Mouse (Mus musculus) frontal cortex, postnatal 25 days (tissue): ENCODE results near the gene Coq6.

ENCODE experiments used
- DNase-seq, 2 experiments: peaks; one replicate each; pipeline ENCODE4 v3.0.0; 2022; ENCODE audit warnings: low spot score in 2 of 2

Coq6 gene

DNA sequence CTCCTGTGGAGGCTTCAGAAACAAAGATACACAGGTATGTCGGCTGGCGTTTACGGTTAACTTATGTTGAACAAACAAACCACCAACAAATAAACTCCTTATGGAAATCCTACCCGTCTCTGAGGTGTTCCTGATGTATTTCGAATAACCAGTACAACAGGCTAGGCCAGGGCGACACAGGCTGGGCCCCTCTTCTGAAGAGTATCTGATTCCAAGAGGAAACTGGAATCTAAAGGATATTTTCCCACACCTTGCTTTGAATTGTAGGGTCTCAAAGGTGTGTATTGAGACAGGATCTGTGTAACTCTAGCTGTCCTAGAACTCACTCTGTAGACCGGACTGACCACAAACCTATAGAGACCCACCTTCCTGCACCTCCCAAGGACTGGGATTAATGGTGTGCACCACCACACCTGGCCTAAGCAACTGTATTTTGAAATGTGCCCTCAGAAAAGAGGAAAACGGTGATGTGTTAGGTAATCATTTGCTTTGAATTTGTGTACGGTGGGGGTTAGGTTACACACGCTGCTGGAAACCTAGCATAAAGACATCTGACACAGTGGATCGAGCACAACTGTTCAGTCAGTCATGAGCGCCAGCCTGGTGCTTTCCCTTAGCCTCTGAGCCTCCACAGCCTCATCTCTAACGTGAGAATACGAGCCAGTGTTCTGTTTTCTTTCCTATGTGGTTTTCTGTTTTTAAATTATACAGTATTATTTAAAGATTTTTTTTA, 35.7 kb downstream of the Coq6 start:
- no peak for DNase-seq

DNA sequence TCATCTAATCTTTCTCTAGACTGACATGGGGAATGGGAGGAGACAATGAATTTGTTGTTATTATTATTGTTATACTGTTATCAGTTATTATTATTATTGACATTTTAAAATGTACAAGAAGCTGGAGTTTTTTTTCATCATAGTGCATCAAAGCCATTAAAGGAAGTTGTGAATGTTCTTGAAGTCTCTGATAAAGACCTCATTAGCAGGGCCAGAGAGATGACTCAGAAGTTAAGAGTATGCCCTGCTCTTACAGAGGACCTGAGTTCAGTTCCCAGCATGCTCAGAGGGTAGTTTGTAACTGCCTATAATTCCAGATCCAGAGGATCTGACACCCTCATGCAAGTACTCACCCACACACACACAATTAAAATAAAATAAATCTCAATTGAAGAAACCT, 36.2 kb downstream of the Coq6 start:
- DNase-seq, result no peak

DNA sequence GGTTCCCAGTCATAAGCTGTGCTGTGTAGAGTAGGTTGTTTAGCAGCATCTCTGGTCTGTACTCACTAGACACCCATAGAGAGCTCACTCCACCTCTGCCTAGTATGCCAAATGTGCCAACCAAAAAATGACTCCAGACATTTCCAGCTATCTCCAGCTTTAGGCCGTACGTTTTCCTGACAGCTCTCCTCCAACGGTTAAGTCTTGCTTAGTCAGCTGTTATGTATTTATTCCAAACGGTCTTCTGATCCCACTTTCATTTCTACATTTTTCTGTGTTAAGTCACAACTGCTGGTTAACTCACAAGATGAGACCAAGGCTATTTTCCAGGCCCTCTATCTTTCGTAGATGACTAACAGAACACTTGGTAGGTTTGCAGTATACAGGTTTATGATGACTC, 37.2 kb downstream of the Coq6 start:
- DNase-seq, result no peak

DNA sequence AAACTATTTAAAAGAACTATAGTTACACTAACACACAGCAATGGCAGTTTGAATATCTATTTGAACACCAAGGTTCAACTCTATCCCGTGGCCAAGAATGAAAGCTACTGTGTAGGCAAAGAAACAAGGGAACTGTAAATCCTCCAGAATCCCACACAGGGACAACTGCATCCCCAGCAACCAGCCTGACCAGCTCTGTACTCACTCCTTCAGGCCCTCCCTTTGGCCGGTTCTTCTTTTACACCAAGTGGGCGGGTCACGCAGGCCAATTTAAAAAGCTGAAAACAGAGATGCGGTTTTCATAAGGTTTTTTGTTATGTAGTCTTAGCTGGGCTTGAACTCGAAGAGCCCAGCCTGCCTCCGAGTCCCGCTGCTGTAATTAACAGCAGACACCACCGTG, 37.7 kb downstream of the Coq6 start:
- no peak for DNase-seq

DNA sequence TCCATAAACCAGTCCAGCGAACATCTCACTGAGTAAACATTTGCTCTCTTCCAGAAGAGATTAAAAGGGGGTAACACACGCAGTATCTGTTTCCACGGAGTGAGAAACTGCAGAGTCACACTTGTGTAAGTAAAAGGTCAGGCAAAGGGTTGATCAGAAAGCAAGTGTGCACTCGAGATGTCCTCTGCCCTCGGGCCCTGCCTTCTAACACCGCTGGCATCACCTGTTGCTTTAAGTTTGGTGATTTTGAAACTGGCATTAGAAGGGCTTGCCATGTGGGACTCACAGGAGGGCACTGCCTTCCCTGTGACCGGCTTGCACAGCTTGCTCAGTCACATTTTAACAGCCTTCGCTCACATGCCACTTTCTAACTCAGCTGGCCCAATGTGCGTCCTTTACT, 38.2 kb downstream of the Coq6 start:
- no peak for DNase-seq

DNA sequence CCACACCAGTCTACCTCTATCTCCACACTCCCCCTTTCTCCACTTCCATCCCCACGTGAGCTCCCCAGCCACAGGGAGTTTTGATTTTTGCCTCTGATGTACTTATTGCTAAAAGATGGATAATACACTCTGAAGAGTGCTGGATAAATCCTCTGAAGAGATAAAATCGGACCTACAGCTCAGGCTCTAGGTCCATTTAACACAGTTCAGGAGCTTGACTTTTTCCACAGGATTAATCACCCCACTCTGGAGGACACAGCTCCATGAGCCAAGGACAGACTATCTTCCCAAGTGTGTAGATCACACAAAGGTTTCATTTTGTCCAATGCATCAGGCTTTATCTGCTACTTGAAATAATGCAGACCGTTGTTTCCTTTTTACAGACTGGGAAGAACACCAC, 38.6 kb downstream of the Coq6 start:
- DNase-seq, result no peak

DNA sequence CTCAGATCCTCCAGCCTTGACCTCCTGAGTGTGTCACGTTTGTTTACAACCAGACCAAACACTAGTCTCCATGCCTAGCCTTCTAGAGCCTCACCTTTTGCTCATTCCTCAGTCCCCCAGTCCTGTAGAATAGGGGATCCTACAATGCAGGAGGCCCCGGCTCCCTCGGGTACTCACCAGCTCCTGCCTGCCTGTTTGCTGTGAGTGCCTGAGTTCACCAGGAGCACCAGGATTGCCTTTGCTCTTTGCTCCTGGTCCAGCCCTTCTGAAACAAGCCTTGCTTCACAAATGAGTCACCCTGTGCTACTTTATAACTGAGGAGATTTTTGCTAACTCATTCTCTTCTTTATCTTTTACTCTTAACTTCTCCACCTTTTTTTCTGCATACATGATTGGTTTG, 39.2 kb downstream of the Coq6 start:
- no peak for DNase-seq

DNA sequence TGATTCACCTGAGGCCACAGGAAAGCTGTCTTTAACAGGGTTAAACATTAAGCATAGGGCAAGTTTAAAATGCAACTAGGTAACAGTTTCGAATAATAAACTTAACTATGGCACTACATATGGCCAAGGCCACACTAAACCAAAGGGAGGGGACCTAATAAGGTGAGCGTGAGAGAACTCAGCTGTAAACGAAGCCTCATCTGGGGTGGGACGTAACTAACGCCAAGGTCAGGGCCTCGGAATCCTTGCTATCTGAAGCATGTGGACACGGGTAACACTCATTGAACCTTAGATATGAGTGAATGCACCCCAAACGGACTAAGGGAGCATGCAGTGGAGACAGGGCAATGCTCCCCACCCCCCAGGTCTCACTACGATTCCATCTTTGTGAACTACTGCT, 41.5 kb downstream of the Coq6 start:
- DNase-seq, result no peak

DNA sequence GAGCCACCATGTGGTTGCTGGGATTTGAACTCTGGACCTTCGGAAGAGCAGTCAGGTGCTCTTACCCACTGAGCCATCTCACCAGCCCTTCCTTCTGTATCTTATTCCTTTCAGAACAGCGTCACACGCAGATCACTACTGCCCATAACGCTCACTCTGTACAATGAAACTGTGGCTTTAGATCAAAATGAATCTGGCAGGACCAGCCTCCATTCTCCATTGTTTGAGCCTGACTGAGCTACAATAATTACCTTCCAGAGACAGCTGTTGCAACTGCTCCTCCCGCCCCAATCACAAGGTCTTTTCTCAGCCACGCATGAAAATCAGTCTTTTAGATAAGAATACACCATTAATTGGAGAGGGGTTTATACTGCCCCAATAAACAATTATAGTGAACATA, 43.1 kb downstream of the Coq6 start:
- no peak for DNase-seq

DNA sequence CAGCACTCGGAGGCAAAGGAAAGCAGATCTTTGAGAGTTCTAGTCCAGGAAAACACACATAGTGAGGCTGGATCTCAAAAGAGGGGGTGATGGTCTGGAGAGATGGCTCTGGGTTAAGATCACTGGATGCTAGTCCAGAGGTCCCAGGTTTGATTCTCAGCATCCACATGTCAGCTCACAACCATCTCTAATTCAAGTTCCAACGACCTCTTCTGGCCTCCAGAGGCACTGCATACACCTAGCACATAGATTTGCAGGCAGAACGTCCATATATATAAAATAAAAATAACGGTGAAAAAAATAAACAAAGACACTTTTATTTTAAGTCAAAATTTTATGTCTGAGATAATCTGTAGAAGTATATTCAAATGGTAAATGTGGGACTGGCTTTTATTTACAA, 45.8 kb downstream of the Coq6 start:
- DNase-seq, result no peak

DNA sequence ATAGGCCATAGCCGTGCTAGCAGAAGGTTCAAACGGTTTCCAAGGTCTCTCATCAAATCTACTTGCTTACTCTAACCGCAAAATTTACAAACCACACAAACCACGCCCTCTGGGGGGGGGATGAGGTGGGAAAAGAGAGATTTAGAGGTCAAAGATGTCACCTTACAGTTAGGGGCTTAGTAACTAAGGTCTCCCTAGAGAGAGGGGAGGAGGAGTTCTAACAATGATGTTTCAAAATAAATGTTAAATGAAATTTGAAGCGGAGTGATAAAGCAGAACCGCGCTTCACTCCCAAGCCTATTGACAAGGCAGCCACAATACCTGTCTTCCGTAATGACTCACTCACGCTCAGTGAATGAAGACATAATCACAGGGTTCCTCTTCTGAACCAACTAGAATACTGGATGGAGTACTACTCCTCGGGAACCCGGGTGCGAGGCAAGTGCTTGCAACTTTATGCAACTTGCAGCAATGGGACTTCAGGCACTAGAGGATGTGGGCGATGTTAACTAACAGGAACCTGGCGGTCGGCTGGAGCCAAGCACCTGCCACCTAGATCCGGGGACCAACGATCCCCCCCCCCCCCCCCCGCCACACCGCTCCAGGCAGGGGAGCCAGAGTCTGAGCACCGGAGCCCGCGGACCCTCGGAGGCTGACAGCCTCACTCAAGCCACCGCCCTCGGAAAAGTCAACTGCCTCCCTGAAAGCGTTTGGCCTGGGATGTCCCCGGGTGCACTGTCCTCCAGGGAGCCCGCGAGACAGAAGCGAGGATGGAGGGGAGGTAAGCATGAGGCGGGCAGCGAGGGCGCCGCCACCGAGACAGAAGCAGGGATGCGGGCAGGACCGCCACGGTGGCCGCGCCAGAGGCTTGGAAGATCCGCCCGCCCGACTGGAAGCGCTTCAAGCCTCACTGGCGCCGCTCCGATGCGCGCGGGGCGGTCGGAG, 46.7 kb downstream of the Coq6 start:
- DNase-seq, result peak in 1 of 2 experiments; percentile 15

DNA sequence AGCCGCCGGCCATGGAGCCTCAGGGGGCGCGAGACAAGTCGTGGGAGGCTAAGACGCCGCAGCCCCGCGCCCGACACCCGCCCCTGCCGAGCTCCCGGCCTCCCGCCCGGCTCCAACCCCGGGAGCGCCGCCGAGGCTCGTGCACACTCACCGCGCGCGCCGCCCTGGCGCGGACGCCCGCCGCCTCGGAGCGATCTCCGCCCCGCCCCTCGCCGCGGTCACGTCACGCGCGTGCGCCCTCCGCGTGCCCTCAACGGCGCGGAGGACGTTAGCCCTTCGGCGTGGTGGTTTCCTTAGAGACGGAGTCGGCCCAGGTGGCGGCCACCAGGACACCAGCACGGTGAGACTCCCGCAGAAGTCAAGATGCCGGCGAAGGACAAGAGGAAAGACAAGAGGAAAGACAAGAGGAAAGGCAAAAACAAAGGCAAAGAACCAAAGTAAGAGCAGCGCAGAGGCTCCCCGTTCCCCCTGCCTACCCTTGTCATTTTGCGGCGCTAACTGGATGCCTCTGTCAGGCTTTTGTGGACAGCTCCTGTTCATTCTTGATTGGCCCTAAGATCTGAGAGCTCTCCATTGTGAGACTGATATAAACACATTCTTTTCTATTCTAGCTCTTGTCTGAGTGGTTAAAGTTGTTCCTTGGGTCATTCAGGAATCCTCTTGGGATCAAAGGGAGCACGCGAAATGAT, 47.5 kb downstream of the Coq6 start, which contains the start of the genes Entpd5 and Bbof1:
Gene Entpd5 (minus strand): TSS at position 211 of the 689 bp plus-strand sequence.
Gene Bbof1 (plus strand): TSS at position 253 of the 689 bp plus-strand sequence.
- DNase-seq, result peak; percentile 76 to 79

DNA sequence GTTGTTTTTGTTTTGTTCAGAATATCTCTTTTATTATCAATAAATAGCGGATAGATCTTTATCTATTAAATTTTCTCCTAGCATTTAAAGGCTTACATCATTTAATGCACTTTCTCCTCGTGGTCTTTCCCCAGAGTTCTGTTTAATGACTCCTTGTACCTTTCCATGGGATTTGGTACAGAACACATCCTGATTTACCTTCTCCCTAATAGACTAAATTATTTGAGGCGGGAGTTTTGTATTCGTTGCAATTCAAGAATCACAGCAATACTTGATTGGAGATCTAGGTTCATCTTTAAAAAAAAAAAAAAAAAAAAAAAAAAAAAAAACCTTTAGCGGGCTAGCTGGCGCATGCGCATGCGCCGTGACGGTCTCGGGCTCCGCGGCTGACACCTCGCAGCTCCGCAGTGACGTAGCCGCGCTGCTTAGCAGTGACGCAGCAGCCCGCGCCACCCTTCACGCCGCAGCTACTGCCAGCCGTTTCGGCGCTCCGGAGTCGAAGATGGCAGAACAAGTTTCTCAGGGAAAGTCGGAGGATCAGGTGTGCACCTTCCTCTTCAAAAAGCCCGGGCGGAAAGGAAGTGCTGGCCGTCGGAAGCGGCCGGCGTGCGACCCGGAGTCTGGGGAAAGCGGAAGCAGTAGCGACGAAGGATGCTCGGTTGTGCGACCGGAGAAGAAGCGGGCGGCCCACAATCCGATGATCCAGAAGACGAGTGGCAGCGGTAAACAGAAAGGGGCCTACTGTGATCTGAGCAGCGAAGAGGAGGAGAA, 55.6 kb downstream of the Coq6 start, which contains the start of gene Rnf113a2:
Gene Rnf113a2 (plus strand): TSS at position 363 of the 771 bp plus-strand sequence.
- DNase-seq, result peak; percentile 62 to 72

DNA sequence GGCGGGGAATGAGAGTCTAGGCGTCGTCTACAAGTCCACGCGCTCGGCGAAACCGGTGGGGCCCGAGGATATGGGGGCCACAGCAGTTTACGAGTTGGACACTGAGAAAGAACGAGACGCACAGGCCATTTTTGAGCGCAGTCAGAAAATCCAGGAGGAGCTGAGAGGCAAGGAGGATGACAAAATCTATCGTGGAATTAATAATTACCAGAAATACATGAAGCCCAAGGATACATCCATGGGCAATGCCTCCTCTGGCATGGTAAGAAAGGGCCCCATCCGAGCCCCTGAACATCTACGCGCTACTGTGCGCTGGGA, 56.1 kb downstream of the Coq6 start:
- no peak for DNase-seq
